Mouse (Mus musculus) megakaryocyte-erythroid progenitor cell, adult 5-6 weeks (primary cell): ENCODE results near the gene Tnf. TPM values are rescaled to one million over a fixed set of nuclear protein-coding genes. Genes with fewer than 3 reads are reported as not detected.

Source experiments
- ATAC-seq: replicated peaks from 2 replicates; pipeline ENCODE4 v1.8.0; 2016; ENCODE audit warnings: mild to moderate bottlenecking, inconsistent platforms; ENCODE audit not compliant: severe bottlenecking, poor library complexity, low FRiP score, low TSS enrichment
- total RNA-seq, 2 experiments: library from RNA; stranded (forward) in 1 of 2; stranded (reverse) in 1 of 2; fragments of 200-1000, 215-1000 nt in 1 of 2; fragments of >200 nt in 1 of 2; fragmentation: Nextera tagmentation in 1 of 2; gene quantifications; 2 replicates each; pipeline ENCODE4 v1.2.3; 2014 to 2017

Gene Tnf
- total RNA-seq (2014; fragmentation: Nextera tagmentation) (1.8 TPM in 1 of 2 replicates, not detected in the other), total RNA-seq (2017) (0.88 and 7.7 TPM in 2 replicates)

GRCm38 (mm10) chr17:35201787-35202186 is at the start of gene Tnf:
TSS of gene Tnf (minus strand) at chr17:35202007.
- ATAC-seq: no peak

DNA sequence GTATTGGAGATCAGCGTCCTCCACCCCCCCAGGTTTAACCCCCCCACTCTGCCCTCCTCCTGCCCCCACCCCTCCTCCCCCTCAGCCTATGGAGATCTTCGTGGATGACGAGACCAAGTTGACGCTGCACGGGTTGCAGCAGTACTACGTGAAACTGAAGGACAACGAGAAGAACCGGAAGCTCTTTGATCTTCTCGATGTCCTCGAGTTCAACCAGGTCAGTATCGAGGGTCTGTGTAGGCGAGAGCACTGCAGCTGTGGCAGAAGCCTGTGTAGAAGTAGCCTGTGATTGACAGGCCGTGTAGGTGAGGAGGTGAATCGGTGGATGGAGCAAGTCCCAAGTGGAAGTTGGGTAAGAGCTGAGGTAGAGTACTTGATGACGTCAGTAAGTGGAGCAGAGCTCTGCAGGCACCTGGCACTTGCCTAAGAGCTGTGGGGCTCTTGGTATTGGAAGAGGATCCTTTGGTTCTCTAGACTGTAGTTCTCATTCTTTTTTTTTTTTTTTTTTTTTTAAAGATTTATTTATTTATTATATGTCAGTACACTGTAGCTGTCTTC is 49.4 kb upstream of the Tnf start:
- no peak for ATAC-seq

GRCm38 (mm10) chr17:35250348-35251120 is 48.7 kb upstream of the Tnf start:
- no peak for ATAC-seq

DNA sequence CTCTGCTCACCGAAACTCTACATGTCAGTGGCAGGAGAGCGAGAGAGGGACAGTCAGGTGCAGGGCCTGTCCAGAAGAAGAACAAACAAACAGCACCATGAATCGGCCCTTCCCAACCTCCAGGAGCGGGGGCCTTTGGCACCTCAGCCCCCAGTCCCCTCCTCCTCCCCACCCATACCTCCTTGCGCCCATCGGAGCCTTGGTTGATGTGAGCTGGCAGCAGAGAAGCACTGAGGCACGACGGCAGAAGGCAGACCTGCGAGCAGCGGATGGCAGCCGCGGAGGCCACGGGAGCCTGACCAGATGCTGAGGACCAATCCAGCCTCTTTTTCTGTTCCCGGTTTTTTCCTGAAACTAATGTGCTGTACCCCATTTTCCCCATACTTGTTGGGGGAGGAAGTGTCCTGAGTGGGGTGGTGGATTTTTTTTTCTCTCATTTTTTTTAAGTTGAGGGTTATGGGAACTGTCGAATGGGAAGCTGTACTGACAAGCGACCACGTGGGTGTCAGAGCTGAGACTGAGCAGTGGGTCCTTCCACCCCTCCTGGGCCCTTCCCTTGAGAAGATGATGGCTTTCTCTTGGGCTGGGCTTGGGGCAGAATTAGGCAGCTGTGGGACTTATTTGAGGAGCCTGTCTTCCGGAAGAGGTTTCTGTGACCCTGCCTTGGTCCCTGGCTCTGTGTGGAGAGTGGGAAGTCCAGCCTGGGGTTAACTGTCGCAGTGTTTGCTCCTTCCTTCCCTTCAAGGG is 47.8 kb upstream of the Tnf start:
- ATAC-seq: no peak

GRCm38 (mm10) chr17:35248986-35249385 is 47.2 kb upstream of the Tnf start:
- no peak for ATAC-seq

- no peak for ATAC-seq
Observed at GRCm38 (mm10) chr17:35247144-35247543, 45.3 kb upstream of the Tnf start.

GRCm38 (mm10) chr17:35245731-35246623 is 44.2 kb upstream of the Tnf start:
- ATAC-seq: peak; percentile 25; the same call in 1 of the 2 replicates

GRCm38 (mm10) chr17:35244999-35245398 is 43.2 kb upstream of the Tnf start:
- no peak for ATAC-seq

GRCm38 (mm10) chr17:35243086-35243485 is 41.3 kb upstream of the Tnf start:
- peak; percentile 19; the same call in 1 of the 2 replicates for ATAC-seq

DNA sequence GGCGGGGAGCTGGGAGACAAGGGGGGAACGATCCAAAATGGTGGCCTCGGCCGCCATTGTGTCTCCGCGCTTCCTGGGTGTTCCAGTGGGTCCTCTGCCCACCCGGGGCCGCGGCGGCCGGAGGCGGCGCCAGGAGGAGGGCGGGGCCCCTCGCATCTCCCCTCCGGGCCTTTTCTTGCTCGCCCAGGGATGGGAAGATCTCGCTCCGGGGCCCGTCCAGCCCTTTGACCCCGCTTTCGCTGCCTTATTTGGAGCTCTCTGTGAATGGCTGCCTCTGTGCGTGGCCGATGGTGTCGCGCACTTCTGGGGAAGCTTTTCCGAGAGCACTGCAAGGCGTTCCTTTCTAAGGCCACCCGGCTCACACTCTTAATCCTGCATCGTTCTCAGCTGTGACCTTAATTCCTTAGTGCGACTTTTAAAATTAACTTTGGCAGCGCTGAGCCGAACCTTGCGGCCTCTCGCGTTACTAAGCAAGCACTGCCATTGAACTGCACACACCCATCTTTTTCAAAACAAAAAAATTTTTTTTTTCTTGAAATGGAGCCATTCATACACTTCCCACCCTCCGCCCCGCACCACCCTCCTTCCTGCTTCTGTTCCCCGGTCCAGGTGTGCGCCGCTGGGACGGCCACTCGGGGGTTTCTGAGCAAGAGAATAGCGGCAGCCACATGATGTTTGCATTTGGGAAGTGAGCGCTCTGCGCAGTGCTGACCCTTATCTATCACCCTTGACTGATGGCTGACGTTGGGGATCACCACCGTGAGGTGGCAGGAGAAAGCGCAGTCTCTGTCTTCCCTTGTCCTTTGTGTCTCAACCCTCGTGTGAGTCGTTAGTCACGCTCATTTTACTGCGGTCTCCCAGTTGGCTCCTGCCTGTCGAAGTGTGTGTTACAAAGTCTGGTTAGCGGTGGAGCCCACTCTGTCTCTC is 40.5 kb upstream of the Tnf start:
- ATAC-seq: peak; percentile 65

GRCm38 (mm10) chr17:35241305-35242014 is 39.7 kb upstream of the Tnf start, which contains the start of gene Ddx39b:
TSS of gene Ddx39b (plus strand) at chr17:35241746.
- ATAC-seq: peak; percentile 70

DNA sequence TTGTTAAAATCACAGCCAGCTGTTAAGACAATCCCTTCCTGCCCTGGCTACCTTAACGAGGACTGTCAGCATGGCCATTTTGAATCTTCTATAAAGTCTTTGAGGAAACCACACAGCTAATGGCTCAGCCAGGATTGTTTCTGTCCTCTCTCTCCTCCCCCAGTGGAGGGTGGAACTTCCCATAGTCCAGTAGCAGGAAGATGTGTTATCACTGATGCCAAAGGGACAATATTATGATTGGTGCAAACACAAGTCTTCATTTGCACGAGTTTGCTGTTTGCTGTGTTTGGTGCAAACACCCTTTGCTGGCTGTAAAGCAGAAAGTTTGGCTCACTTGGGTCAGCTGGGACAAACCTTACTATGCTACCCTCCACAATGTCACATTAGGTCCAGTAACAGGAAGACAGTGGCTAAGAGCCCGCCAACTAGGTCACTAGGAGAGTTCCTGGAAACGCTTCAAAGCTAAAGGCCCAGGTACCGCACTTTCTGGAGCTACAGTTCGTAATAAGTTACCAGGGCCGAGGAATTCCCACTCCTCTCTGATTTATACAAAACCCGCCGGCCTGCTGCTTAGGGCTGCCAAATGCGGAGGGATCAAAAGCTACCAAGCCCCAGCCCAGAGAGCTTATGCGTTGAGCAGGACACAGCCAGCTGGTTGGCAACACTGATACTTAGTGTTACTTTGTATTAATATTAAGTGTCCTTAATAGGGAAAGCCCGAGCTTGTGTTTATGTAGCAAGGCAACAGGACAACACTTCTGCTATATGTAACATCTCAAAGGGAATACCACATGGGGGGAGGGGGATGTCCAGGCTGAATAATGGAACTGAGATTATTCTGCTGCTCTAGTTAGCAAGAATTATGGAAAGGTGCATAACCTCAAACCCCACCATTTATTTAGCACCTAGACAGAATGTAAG is 38.8 kb upstream of the Tnf start:
- no peak for ATAC-seq

- ATAC-seq: no peak
Observed at GRCm38 (mm10) chr17:35239700-35240099, 37.9 kb upstream of the Tnf start.

- ATAC-seq: no peak
Observed at GRCm38 (mm10) chr17:35237504-35237903, 35.7 kb upstream of the Tnf start.

- no peak for ATAC-seq
Observed at GRCm38 (mm10) chr17:35236996-35237395, 35.2 kb upstream of the Tnf start.

GRCm38 (mm10) chr17:35236390-35236746 is 34.6 kb upstream of the Tnf start:
- ATAC-seq: peak; percentile 74
